Mouse (Mus musculus) heart, adult 2 months (tissue): ENCODE data around the gene Cep164.

Experiments
- CTCF ChIP-seq: fragments of 200-600 bp; IDR thresholded peaks from 2 replicates; pipeline ENCODE4 v1.8.1; 2022; ENCODE audit warnings: antibody characterized with exemption, mild to moderate bottlenecking, moderate library complexity
- EP300 ChIP-seq: fragments of 200-500 bp; IDR thresholded peaks from 2 replicates; pipeline ENCODE4 v1.6.1; 2011; ENCODE audit warnings: low read depth, low read length, control low read depth; ENCODE audit not compliant: insufficient read depth
- POLR2A ChIP-seq: fragments of 200-500 bp; IDR thresholded peaks from 2 replicates; pipeline ENCODE4 v1.6.1; 2011; ENCODE audit warnings: mild to moderate bottlenecking, low read depth, low read length, control low read depth; ENCODE audit not compliant: insufficient read depth

- no peak for TF ChIP-seq CTCF
- no peak for TF ChIP-seq POLR2A
- TF ChIP-seq EP300 = no peak
These were observed 4.4 kb upstream of the Cep164 start for GRCm38 (mm10) chr9:45832898-45833297.
